Mouse (Mus musculus): Measurements from ENCODE around the gene Prkag3. TPM values are rescaled to one million over a fixed set of nuclear protein-coding genes. Genes with fewer than 3 reads are reported as not detected.

The Prkag3 gene
- total and polyA plus RNA-seq, 2 experiments from 2014 or later, result not detected

DNA sequence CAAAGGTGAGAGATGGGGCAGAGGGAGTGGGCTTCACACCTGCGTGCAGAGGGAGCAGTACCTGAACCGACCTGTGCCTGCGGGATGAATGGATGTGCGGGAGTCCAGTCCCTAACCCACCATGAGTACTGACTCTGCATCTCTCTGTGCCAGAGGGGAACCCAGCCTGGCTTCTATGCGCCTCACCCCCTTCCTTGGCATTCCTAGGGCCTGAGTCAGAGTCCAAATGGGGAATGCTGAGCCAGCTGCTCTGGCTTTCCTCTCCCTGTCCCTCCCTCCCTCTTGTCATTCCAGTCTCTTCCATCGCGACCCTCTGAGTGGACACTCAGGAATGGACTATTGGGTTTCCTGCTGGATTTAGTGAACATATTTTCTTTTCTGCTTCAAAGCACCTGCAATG lies 280 bp upstream of the Prkag3 start:
- no peaks in the 10 kb centered on the region for H3K4me1 ChIP-seq (ENCODE audit: insufficient read depth)
- H3K4me2 ChIP-seq (ENCODE audit: low read depth), result no peak overlapping the region
- H3K36me3 ChIP-seq (ENCODE audit: insufficient read depth), result no peaks in the 10 kb centered on the region
- no peak overlapping the region for H3K4me3 ChIP-seq (ENCODE audit: low read depth, low read length)
- DNase-seq (no peak), ATAC-seq (no peak)
- H3K27ac ChIP-seq (ENCODE audit: low read depth, low read length), result no peak overlapping the region
- H3K9me3 ChIP-seq (ENCODE audit: low read length), result no peaks in the 10 kb centered on the region
- H3K27me3 ChIP-seq (ENCODE audit: insufficient read depth, low read length), result peaks cover 11% of the 10 kb centered on the region
- 75% methylated on average over 7 of the region's 7 CpGs for WGBS
- H3K9ac ChIP-seq, result no peak overlapping the region
- TF ChIP-seq CTCF (IDR thresholded peaks at IDR 0.05; ENCODE audit: low read depth), result no peak

GRCm38 (mm10) chr1:74747335-74747734 lies 1.7 kb downstream of the Prkag3 start:
- 78% methylated on average over 5 of the region's 5 CpGs for WGBS

GRCm38 (mm10) chr1:74740846-74741245 lies 8.2 kb downstream of the Prkag3 start:
- no peak for TF ChIP-seq CTCF (IDR thresholded peaks at IDR 0.05; ENCODE audit: low read depth)
- no peak overlapping the region for H3K4me2 ChIP-seq (ENCODE audit: low read depth)
- no peaks in the 10 kb centered on the region for H3K36me3 ChIP-seq (ENCODE audit: insufficient read depth)
- WGBS, result 80% methylated on average over 7 of the region's 7 CpGs
- H3K4me3 ChIP-seq (ENCODE audit: low read depth, low read length), result no peak overlapping the region
- no peak for ATAC-seq
- H3K9me3 ChIP-seq (ENCODE audit: low read length), result no peaks in the 10 kb centered on the region
- H3K27me3 ChIP-seq (ENCODE audit: insufficient read depth, low read length), result no peaks in the 10 kb centered on the region
- H3K9ac ChIP-seq, result no peak overlapping the region
- no peak overlapping the region for H3K27ac ChIP-seq (ENCODE audit: low read depth, low read length)
- DNase-seq, result no peak
- no peaks in the 10 kb centered on the region for H3K4me1 ChIP-seq (ENCODE audit: insufficient read depth)

More at GRCm38 (mm10) chr1:74747335-74747734, 1.7 kb downstream of the Prkag3 start:
- Histone ChIP-seq H3K9ac (no peak overlapping the region), H3K27ac (ENCODE audit: low read depth, low read length) (no peak overlapping the region), H3K4me1 (ENCODE audit: insufficient read depth) (no peaks in the 10 kb centered on the region), H3K4me3 (ENCODE audit: low read depth, low read length) (no peak overlapping the region), H3K9me3 (ENCODE audit: low read length) (no peaks in the 10 kb centered on the region), H3K36me3 (ENCODE audit: insufficient read depth) (no peaks in the 10 kb centered on the region), H3K27me3 (ENCODE audit: insufficient read depth, low read length) (peaks cover 11% of the 10 kb centered on the region), H3K4me2 (ENCODE audit: low read depth) (no peak overlapping the region)
- no peak for TF ChIP-seq CTCF (IDR thresholded peaks at IDR 0.05; ENCODE audit: low read depth)
- DNase-seq, result no peak
- no peak for ATAC-seq

- 86% methylated on average over 7 of the region's 7 CpGs for WGBS
- H3K9me3 ChIP-seq (ENCODE audit: low read length), result no peaks in the 10 kb centered on the region
- no peak for DNase-seq
Measured at GRCm38 (mm10) chr1:74737500-74737899, 11.5 kb downstream of the Prkag3 start.

DNA sequence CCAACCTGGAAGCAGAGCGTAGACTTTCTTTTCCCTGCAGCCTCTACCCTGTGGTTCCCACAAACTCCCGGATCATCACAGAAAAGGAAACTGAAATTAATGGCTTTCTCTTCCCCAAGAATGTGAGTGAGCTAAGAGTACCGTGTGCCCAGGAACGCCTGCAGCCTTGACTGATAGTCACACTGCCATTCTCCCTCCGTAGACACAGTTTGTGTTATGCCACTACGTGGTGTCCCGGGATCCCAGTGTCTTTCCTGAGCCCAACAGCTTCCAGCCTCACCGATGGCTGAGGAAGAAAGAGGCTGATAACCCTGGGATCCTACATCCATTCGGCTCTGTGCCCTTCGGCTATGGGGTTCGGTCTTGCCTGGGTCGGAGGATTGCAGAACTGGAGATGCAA lies 12.0 kb downstream of the Prkag3 start:
- H3K27me3 ChIP-seq (ENCODE audit: insufficient read depth, low read length), result no peaks in the 10 kb centered on the region
- DNase-seq (no peak), ATAC-seq (no peak)
- no peak overlapping the region for H3K4me2 ChIP-seq (ENCODE audit: low read depth)
- no peaks in the 10 kb centered on the region for H3K36me3 ChIP-seq (ENCODE audit: insufficient read depth)
- H3K4me3 ChIP-seq (ENCODE audit: low read depth, low read length), result no peak overlapping the region
- H3K9ac ChIP-seq, result no peak overlapping the region
- H3K27ac ChIP-seq (ENCODE audit: low read depth, low read length), result no peak overlapping the region
- H3K9me3 ChIP-seq (ENCODE audit: low read length), result no peaks in the 10 kb centered on the region
- 93% methylated on average over 12 of the region's 12 CpGs for WGBS
- no peak for TF ChIP-seq CTCF (IDR thresholded peaks at IDR 0.05; ENCODE audit: low read depth)
- H3K4me1 ChIP-seq (ENCODE audit: insufficient read depth), result no peaks in the 10 kb centered on the region

More at GRCm38 (mm10) chr1:74737500-74737899, 11.5 kb downstream of the Prkag3 start:
- Histone ChIP-seq H3K27ac (ENCODE audit: low read depth, low read length) (no peak overlapping the region), H3K27me3 (ENCODE audit: insufficient read depth, low read length) (no peaks in the 10 kb centered on the region), H3K4me2 (ENCODE audit: low read depth) (no peak overlapping the region), H3K36me3 (ENCODE audit: insufficient read depth) (no peaks in the 10 kb centered on the region), H3K4me1 (ENCODE audit: insufficient read depth) (no peaks in the 10 kb centered on the region), H3K4me3 (ENCODE audit: low read depth, low read length) (no peak overlapping the region), H3K9ac (no peak overlapping the region)
- ATAC-seq, result no peak
- TF ChIP-seq CTCF (IDR thresholded peaks at IDR 0.05; ENCODE audit: low read depth), result no peak

DNA sequence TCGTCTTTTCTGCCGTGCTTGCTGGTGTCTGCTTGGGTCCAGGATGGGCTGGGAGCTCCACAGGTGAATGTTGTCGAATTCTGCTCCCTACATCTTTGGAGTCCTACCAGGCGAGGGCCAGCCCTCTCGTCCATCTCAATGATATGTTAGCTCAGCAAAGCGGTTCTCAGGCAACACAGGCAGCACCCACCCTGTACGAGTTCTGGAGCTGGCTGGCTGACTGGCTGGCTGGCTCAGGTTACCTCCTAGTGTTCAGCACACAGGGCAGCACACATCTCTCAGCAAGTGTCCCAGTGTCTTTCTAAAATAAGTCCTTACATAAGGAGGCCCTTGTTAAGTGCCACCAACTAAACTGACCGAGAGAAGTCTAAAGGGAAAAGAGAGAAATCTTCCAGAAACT lies 20.6 kb downstream of the Prkag3 start:
- no peaks in the 10 kb centered on the region for H3K27me3 ChIP-seq (ENCODE audit: insufficient read depth, low read length)
- 83% methylated on average over 8 of the region's 8 CpGs for WGBS
- DNase-seq, result no peak

GRCm38 (mm10) chr1:74726674-74727073 lies 22.3 kb downstream of the Prkag3 start:
- Histone ChIP-seq H3K9me3 (ENCODE audit: low read length) (no peaks in the 10 kb centered on the region), H3K9ac (no peak overlapping the region), H3K4me1 (ENCODE audit: insufficient read depth) (no peaks in the 10 kb centered on the region), H3K27me3 (ENCODE audit: insufficient read depth, low read length) (no peaks in the 10 kb centered on the region), H3K36me3 (ENCODE audit: insufficient read depth) (no peaks in the 10 kb centered on the region), H3K27ac (ENCODE audit: low read depth, low read length) (no peak overlapping the region), H3K4me2 (ENCODE audit: low read depth) (no peak overlapping the region), H3K4me3 (ENCODE audit: low read depth, low read length) (no peak overlapping the region)
- DNase-seq, result no peak
- no peak for ATAC-seq
- no peak for TF ChIP-seq CTCF (IDR thresholded peaks at IDR 0.05; ENCODE audit: low read depth)
- 87% methylated on average over 5 of the region's 5 CpGs for WGBS

More for the DNA sequence above, 20.6 kb downstream of the Prkag3 start:
- no peak overlapping the region for H3K4me3 ChIP-seq (ENCODE audit: low read depth, low read length)
- no peaks in the 10 kb centered on the region for H3K9me3 ChIP-seq (ENCODE audit: low read length)
- no peak overlapping the region for H3K4me2 ChIP-seq (ENCODE audit: low read depth)
- H3K9ac ChIP-seq, result no peak overlapping the region
- TF ChIP-seq CTCF (IDR thresholded peaks at IDR 0.05; ENCODE audit: low read depth), result no peak
- H3K27ac ChIP-seq (ENCODE audit: low read depth, low read length), result no peak overlapping the region
- H3K4me1 ChIP-seq (ENCODE audit: insufficient read depth), result no peaks in the 10 kb centered on the region
- no peak for ATAC-seq
- H3K36me3 ChIP-seq (ENCODE audit: insufficient read depth), result no peaks in the 10 kb centered on the region

- WGBS, result 79% methylated on average over 5 of the region's 5 CpGs
- no peaks in the 10 kb centered on the region for H3K9me3 ChIP-seq (ENCODE audit: low read length)
- ATAC-seq (no peak), DNase-seq (no peak)
- H3K9ac ChIP-seq, result no peak overlapping the region
- no peak for TF ChIP-seq CTCF (IDR thresholded peaks at IDR 0.05; ENCODE audit: low read depth)
- H3K27me3 ChIP-seq (ENCODE audit: insufficient read depth, low read length), result no peaks in the 10 kb centered on the region
- no peak overlapping the region for H3K4me2 ChIP-seq (ENCODE audit: low read depth)
- no peak overlapping the region for H3K27ac ChIP-seq (ENCODE audit: low read depth, low read length)
- no peak overlapping the region for H3K4me3 ChIP-seq (ENCODE audit: low read depth, low read length)
- no peaks in the 10 kb centered on the region for H3K4me1 ChIP-seq (ENCODE audit: insufficient read depth)
- no peaks in the 10 kb centered on the region for H3K36me3 ChIP-seq (ENCODE audit: insufficient read depth)
Measured at GRCm38 (mm10) chr1:74726114-74726513, 22.9 kb downstream of the Prkag3 start.

All from forebrain, postnatal 0 days (tissue).